ENCODE assay signal across 27 mouse cellular contexts in the genomic region with DNA sequence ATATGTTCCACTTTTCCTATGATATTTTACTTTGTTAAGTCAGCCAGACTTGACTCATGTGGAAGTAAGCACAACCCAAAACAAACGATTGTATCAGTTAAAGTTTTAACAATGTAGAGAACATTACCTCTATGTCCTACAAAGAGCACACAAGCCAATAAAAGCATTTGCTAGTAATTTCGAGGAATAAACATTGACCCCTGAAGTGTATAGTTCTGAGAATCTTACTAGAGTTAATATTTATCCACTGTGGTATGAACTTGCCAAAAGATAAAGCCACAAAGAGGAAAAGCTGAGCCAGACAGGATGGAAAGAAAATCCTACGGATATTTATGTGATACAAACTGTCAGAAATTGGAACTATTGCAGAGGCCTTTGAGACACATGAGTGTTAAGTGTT.
DNase-seq lines count a peak whose midpoint lies in the region; ATAC-seq and TF ChIP-seq lines count a peak whose summit lies in the region.
"Had no signal": no experiment of that assay in that cellular context is flagged by ENCODE, and none has a peak within 500 bp of the region (broad histone marks: within the 10 kb centered on the region; RNA-seq: fewer than 3 reads in every experiment).

No protein-coding gene starts in this region.

- TF ChIP-seq EP300 in stomach, postnatal 0 days (optimal IDR thresholded peaks at IDR 0.05), result no peak

- no peak overlapping the region for H3K9ac ChIP-seq in heart, embryonic 13.5 days
- no peak overlapping the region for H3K9ac ChIP-seq in lung, embryonic 14.5 days
- H3K9ac ChIP-seq in intestine, embryonic 15.5 days, result no peak overlapping the region
- H3K9ac ChIP-seq in stomach, postnatal 0 days (ENCODE audit: low read length), result no peak overlapping the region
- H3K9ac ChIP-seq: forebrain, embryonic 13.5 days; heart, embryonic 12.5 days; hindbrain, embryonic 14.5 days had no signal

- no peak for ATAC-seq in heart, embryonic 13.5 days (ENCODE audit: extremely low read depth, insufficient number of reproducible peaks, low FRiP score, low TSS enrichment)
- ATAC-seq in lung, embryonic 14.5 days (ENCODE audit: insufficient read depth), result no peak
- ATAC-seq in intestine, embryonic 15.5 days, result peak; percentile 89; the same call in 1 of the 2 replicates
- ATAC-seq in stomach, postnatal 0 days (ENCODE audit: low FRiP score, low TSS enrichment), result peak; percentile 66; the same call in 1 of the 2 replicates
- no peak for ATAC-seq in granulocyte monocyte progenitor cell, adult 5-6 weeks (replicated peaks; ENCODE audit: poor library complexity, severe bottlenecking)
- ATAC-seq: forebrain, embryonic 13.5 days; forebrain, embryonic 16.5 days; hindbrain, postnatal 0 days had no signal

- no peaks in the 10 kb centered on the region for H3K36me3 ChIP-seq in heart, embryonic 13.5 days
- H3K36me3 ChIP-seq in lung, embryonic 14.5 days (ENCODE audit: insufficient read depth), result no peaks in the 10 kb centered on the region
- no peaks in the 10 kb centered on the region for H3K36me3 ChIP-seq in intestine, embryonic 15.5 days
- no peaks in the 10 kb centered on the region for H3K36me3 ChIP-seq in stomach, postnatal 0 days (ENCODE audit: control insufficient read depth, insufficient read depth, low read length)
- H3K36me3 ChIP-seq: forebrain, embryonic 10.5 days; G1E; heart, embryonic 12.5 days had no signal

- intact Hi-C loops in left cerebral cortex, postnatal 25 days (cut with DNase I), result no loop called here

- WGBS in heart, embryonic 13.5 days, result 52% methylated on average over 3 of the region's 3 CpGs
- WGBS in lung, embryonic 14.5 days, result 30% methylated on average over 3 of the region's 3 CpGs
- WGBS in intestine, embryonic 15.5 days, result 41% methylated on average over 3 of the region's 3 CpGs
- WGBS in stomach, postnatal 0 days, result 16% methylated on average over 3 of the region's 3 CpGs

- peaks cover 23% of the 10 kb centered on the region for H3K4me1 ChIP-seq in heart, embryonic 13.5 days
- 0 out of 2 replicates have a peak, but pooled peaks cover 3% of the 10 kb centered on the region for H3K4me1 ChIP-seq in lung, embryonic 14.5 days (ENCODE audit: insufficient read depth)
- H3K4me1 ChIP-seq in intestine, embryonic 15.5 days (replicated peaks), result no peaks in the 10 kb centered on the region
- H3K4me1 ChIP-seq in stomach, postnatal 0 days (replicated peaks; ENCODE audit: control insufficient read depth, insufficient read depth), result no peaks in the 10 kb centered on the region
- H3K4me1 ChIP-seq: forebrain, embryonic 10.5 days; forebrain, embryonic 13.5 days had no signal

- H3K4me3 ChIP-seq in heart, embryonic 13.5 days, result no peak overlapping the region
- H3K4me3 ChIP-seq in lung, embryonic 14.5 days (ENCODE audit: low read depth, low read length), result no peak overlapping the region
- H3K4me3 ChIP-seq in intestine, embryonic 15.5 days (replicated peaks), result no peak overlapping the region
- no peak overlapping the region for H3K4me3 ChIP-seq in stomach, postnatal 0 days (ENCODE audit: low read depth, low read length)
- H3K4me3 ChIP-seq: forebrain, embryonic 10.5 days; forebrain, embryonic 13.5 days; heart, embryonic 12.5 days had no signal

- TF ChIP-seq CTCF in lung, embryonic 14.5 days (IDR thresholded peaks at IDR 0.05; ENCODE audit: low read depth), result no peak
- TF ChIP-seq CTCF in stomach, postnatal 0 days (IDR thresholded peaks at IDR 0.05; ENCODE audit: low read depth), result no peak

- H3K9me3 ChIP-seq in heart, embryonic 13.5 days, result no peaks in the 10 kb centered on the region
- no peaks in the 10 kb centered on the region for H3K9me3 ChIP-seq in lung, embryonic 14.5 days (ENCODE audit: low read depth, low read length)
- H3K9me3 ChIP-seq in intestine, embryonic 15.5 days, result no peaks in the 10 kb centered on the region
- H3K9me3 ChIP-seq in stomach, postnatal 0 days (ENCODE audit: control insufficient read depth, low read length), result no peaks in the 10 kb centered on the region
- H3K9me3 ChIP-seq: forebrain, embryonic 10.5 days; forebrain, embryonic 13.5 days; G1E; heart, embryonic 12.5 days had no signal

- DNase-seq in heart, adult 18-20 months, result no peak
- DNase-seq in lung, embryonic 14.5 days, result peak; percentile 2
- DNase-seq in lung, postnatal 25 days (ENCODE audit: low spot score), result no peak
- no peak for DNase-seq in stomach, postnatal 0 days (ENCODE audit: low spot score)
- DNase-seq in left cerebral cortex, postnatal 25 days (ENCODE audit: low spot score in 2 of 2), result no peak
- DNase-seq: adrenal gland, adult 2 months; adrenal gland, postnatal 14 days; B cell, adult 2 months; cerebellum, adult 18-20 months; cerebellum, adult 9-10 months; cerebellum, postnatal 14 days; gastrocnemius, postnatal 10 days; gastrocnemius, postnatal 36 days; heart, adult 11 months; heart, postnatal 14 days; heart, postnatal 4 days had no signal

- H3K27me3 ChIP-seq in heart, embryonic 13.5 days (replicated peaks), result no peaks in the 10 kb centered on the region
- H3K27me3 ChIP-seq in lung, embryonic 14.5 days (ENCODE audit: insufficient read depth, low read length), result no peaks in the 10 kb centered on the region
- H3K27me3 ChIP-seq in intestine, embryonic 15.5 days (replicated peaks), result no peaks in the 10 kb centered on the region
- no peaks in the 10 kb centered on the region for H3K27me3 ChIP-seq in stomach, postnatal 0 days (ENCODE audit: control insufficient read depth, insufficient read depth, low read length)
- H3K27me3 ChIP-seq: CH12.LX; forebrain, embryonic 13.5 days; heart, embryonic 12.5 days had no signal

- no peak overlapping the region for H3K4me2 ChIP-seq in heart, embryonic 13.5 days
- no peak overlapping the region for H3K4me2 ChIP-seq in lung, embryonic 14.5 days
- H3K4me2 ChIP-seq in intestine, embryonic 15.5 days (replicated peaks), result no peak overlapping the region
- no peak overlapping the region for H3K4me2 ChIP-seq in stomach, postnatal 0 days (replicated peaks; ENCODE audit: low read depth)
- H3K4me2 ChIP-seq: forebrain, embryonic 13.5 days; heart, embryonic 12.5 days; hindbrain, embryonic 14.5 days had no signal

- peak overlapping the region; percentile 28; the same call in 1 of the 2 replicates for H3K27ac ChIP-seq in heart, embryonic 13.5 days (replicated peaks)
- no peak overlapping the region for H3K27ac ChIP-seq in lung, embryonic 14.5 days (ENCODE audit: low read depth)
- H3K27ac ChIP-seq in intestine, embryonic 15.5 days, result no peak overlapping the region
- H3K27ac ChIP-seq in stomach, postnatal 0 days (replicated peaks), result no peak overlapping the region
- H3K27ac ChIP-seq: forebrain, embryonic 10.5 days; forebrain, embryonic 13.5 days; hindbrain, embryonic 14.5 days; hindbrain, postnatal 0 days had no signal

Comparison
In these comparisons a context has a peak if more than half of its experiments do, and no peak if none do; other contexts are left out.
1. ATAC-seq: peak in intestine, embryonic 15.5 days (single experiment) and stomach, postnatal 0 days (single experiment); none in heart, embryonic 13.5 days (single experiment), lung, embryonic 14.5 days (single experiment) and granulocyte monocyte progenitor cell, adult 5-6 weeks (single experiment).